Mouse (Mus musculus) limb, embryonic 14.5 days (tissue): ENCODE data around the gene Usp16. TPM values are rescaled to one million over a fixed set of nuclear protein-coding genes. Genes with fewer than 3 reads are reported as not detected.
A peak's percentile ranks its signal among the peaks of the same experiment; 100 is the strongest.

Experiments
- ATAC-seq: fragments of 200-750 bp; cut with Nextera tagmentation; 2 replicates; pipeline ENCODE4 v1.8.0; 2017; ENCODE audit warnings: low read depth, moderate number of reproducible peaks, moderate TSS enrichment; ENCODE audit not compliant: low FRiP score
- DNase-seq: peaks from one replicate; pipeline ENCODE4 v3.0.0-alpha.2; 2015; ENCODE audit warnings: low spot score
- H3K27ac ChIP-seq: fragments of 300-500 bp; sonication (generic); replicated peaks from 2 replicates; pipeline ENCODE4 v1.5.1; 2014; ENCODE audit warnings: low read depth, mild to moderate bottlenecking, low read length, moderate library complexity, mixed read lengths
- H3K27me3 ChIP-seq: fragments of 300-500 bp; sonication (generic); 2 replicates; pipeline ENCODE4 v1.6.1; 2014; ENCODE audit warnings: low read length, mixed read lengths; ENCODE audit not compliant: control insufficient read depth, insufficient read depth
- H3K36me3 ChIP-seq: fragments of 300-500 bp; sonication (generic); 2 replicates; pipeline ENCODE4 v1.6.1; 2014; ENCODE audit warnings: mild to moderate bottlenecking, low read length, moderate library complexity, mixed read lengths; ENCODE audit not compliant: control insufficient read depth, insufficient read depth
- H3K4me1 ChIP-seq: fragments of 300-500 bp; sonication (generic); 2 replicates; pipeline ENCODE4 v1.6.1; 2014; ENCODE audit warnings: antibody characterized with exemption, low read length, mixed read lengths; ENCODE audit not compliant: control insufficient read depth, insufficient read depth
- H3K4me2 ChIP-seq: fragments of 300-500 bp; sonication (generic); replicated peaks from 2 replicates; pipeline ENCODE4 v1.6.1; 2014; ENCODE audit warnings: low read depth, mild to moderate bottlenecking, low read length, moderate library complexity; ENCODE audit not compliant: severe bottlenecking
- H3K4me3 ChIP-seq: fragments of 300-500 bp; sonication (generic); replicated peaks from 2 replicates; pipeline ENCODE4 v1.5.1; 2014; ENCODE audit warnings: low read length
- H3K9ac ChIP-seq: fragments of 300-500 bp; sonication (generic); 2 replicates; pipeline ENCODE4 v1.6.1; 2014; ENCODE audit warnings: mild to moderate bottlenecking, low read depth, low read length, moderate library complexity; ENCODE audit not compliant: severe bottlenecking
- H3K9me3 ChIP-seq: fragments of 300-500 bp; sonication (generic); 2 replicates; pipeline ENCODE4 v1.6.1; 2016; ENCODE audit warnings: low read length; ENCODE audit not compliant: control insufficient read depth
- POLR2A ChIP-seq: fragments of 200-500 bp; IDR thresholded peaks from 2 replicates; pipeline ENCODE4 v1.8.0; 2012; ENCODE audit warnings: inconsistent platforms, mild to moderate bottlenecking, moderate library complexity, borderline replicate concordance; ENCODE audit not compliant: insufficient read depth, insufficient read length; ENCODE audit errors: extremely low read depth
- WGBS: fragments of 180-500 bp; shearing (Covaris S2); extraction: QIAGEN DNeasy Blood & Tissue Kit; methylation state at CpG from one replicate; pipeline ENCODE4 v1.1.7; 2014; 5-methylcytosine and 5-hydroxymethylcytosine counted together
- polyA plus RNA-seq, 2 experiments: library from polyadenylated mRNA; depleted of rRNA in 1 of 2; stranded (reverse) in 1 of 2; unstranded in 1 of 2; fragments of >200 nt; fragmentation: Nextera tagmentation in 1 of 2; extraction: Ambion mirVana in 1 of 2; gene quantifications; 2 replicates each; pipeline versions ENCODE4 v1.2.1 to v1.2.3; 2012 to 2014

Gene Usp16
- polyA plus RNA-seq, 2 experiments, result 58.9 to 63.4 TPM

DNA sequence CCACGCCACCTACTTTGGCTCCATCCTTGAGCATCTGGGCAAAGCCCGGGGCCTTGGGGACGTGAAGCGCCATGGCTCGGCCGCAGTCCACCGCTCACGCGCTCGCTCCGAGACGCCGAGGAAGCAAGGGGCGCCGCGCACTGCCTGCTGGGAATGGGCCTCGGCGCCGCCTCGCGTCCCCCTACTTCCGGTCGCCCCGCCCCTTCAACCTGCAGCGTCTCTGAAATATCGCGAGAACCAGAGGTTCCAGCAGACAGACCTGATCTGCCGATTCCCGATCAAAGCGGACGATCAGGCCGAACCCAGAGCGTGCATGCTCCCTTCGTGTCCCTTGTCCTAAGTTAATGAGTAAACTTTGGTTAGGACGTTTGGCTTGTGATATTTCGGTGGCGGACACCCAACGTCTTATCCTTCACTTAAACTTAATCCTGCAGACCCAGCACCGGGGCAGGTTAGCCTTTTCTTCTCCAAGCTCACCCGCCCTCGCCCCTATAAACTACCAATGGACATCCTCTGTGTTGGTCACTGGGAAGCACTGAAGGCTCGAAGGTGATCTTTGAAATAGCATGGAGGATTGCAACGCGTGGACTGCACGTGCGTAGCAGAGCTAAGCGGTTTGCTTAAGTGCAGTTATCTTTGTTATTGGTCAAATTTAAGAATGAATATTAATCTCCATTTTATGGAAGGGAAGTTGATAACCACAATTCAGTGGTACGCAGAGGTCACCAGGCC lies 41.4 kb downstream of the Usp16 start, which contains the start of gene Cct8:
Gene Cct8, minus strand, starts transcription at position 158 of the 732 bp plus-strand sequence.
- H3K36me3 ChIP-seq, result peaks cover 22% of the 10 kb centered on the region
- peak within 1 kb of the TSS; percentile 84 for H3K4me2 ChIP-seq
- H3K4me3 ChIP-seq, result peak within 1 kb of the TSS; percentile 97
- peak within 1 kb of the TSS; percentile 81 for H3K27ac ChIP-seq
- TF ChIP-seq POLR2A, result peak; percentile 69; the same call in 1 of the 2 replicates
- H3K9ac ChIP-seq, result peak within 1 kb of the TSS; percentile 96
- peak; percentile 97 for DNase-seq
- 1% methylated on average over 38 of the region's 48 CpGs for whole genome bisulfite sequencing
- peak; percentile 96 for ATAC-seq
- H3K9me3 ChIP-seq, result no peaks in the 10 kb centered on the region
- peaks cover 12% of the 10 kb centered on the region for H3K4me1 ChIP-seq
- no peaks in the 10 kb centered on the region for H3K27me3 ChIP-seq

DNA sequence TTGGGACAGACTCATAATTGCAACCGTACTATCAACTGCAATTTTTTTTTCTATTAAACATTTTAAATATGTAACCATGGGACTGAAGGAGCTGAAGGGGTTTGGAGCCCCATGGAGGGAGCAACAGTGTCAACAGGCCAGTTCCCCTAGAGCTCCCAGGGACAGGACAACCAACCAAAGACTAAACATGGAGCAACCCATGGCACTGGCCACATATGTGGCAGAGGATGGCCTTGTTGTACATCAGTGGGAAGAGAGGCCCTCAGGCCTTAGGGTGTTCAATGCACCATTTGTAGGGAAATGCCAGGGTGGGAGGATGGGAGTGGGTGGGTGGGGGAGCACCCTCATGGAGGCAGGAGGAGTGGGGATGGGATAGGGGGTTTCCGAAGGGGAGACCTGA lies 42.2 kb downstream of the Usp16 start:
- WGBS, result 86% methylated on average over 2 of the region's 2 CpGs
- no peak overlapping the region for H3K9ac ChIP-seq
- no peak for ATAC-seq

DNA sequence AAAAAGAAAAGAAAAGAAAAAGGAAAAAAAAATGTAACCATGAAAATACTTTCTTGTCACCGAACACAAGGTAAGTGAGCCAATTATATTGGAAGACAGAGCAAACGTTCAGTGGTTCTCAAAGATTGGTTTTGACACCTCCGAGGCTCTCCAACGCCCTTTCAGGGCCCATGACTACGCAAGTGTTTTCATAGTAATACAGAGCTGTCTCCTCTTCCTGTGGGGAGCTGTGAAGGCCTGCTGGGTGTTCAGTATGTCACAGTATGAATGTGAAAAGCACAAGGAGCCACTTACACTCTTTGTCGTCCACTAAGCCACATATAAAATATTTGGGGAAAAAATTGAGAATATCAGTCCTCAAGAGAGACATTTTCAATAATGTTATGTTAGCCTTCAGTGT lies 42.7 kb downstream of the Usp16 start:
- Histone ChIP-seq H3K27ac (no peak overlapping the region), H3K4me3 (no peak overlapping the region), H3K27me3 (no peaks in the 10 kb centered on the region), H3K9me3 (no peaks in the 10 kb centered on the region), H3K9ac (no peak overlapping the region), H3K4me1 (peaks cover 12% of the 10 kb centered on the region), H3K4me2 (no peak overlapping the region), H3K36me3 (peaks cover 9% of the 10 kb centered on the region)
- TF ChIP-seq POLR2A, result no peak
- DNase-seq (no peak), ATAC-seq (no peak)
- 83% methylated on average over 6 of the region's 6 CpGs for WGBS

More for the DNA sequence above, 42.2 kb downstream of the Usp16 start:
- Histone ChIP-seq H3K4me2 (peak overlapping the region; percentile 72), H3K9me3 (no peaks in the 10 kb centered on the region), H3K27ac (no peak overlapping the region), H3K4me3 (peak overlapping the region; percentile 97), H3K36me3 (peaks cover 14% of the 10 kb centered on the region), H3K4me1 (peaks cover 12% of the 10 kb centered on the region), H3K27me3 (no peaks in the 10 kb centered on the region)
- no peak for DNase-seq
- no peak for TF ChIP-seq POLR2A

DNA sequence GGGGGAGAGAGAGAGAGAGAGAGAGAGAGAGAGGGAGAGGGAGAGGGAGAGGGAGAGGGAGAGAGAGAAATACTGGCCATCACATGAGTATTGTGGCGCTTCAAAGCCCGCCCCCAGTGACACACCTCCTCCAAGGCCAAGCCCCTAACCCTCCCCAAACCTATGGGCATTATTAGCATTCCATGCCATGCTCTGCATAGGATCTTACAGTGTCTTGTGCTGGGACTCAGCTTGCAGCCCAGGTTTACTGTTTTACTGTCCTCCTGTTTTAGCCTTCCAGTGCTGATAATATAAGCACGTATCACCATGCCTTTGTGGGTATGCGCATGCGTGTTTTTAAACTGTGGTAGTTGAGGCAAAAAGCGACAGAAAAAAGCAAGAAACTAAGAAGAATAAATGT lies 45.1 kb downstream of the Usp16 start:
- Histone ChIP-seq H3K4me3 (no peak overlapping the region), H3K4me2 (no peak overlapping the region), H3K9me3 (no peaks in the 10 kb centered on the region), H3K4me1 (peaks cover 7% of the 10 kb centered on the region), H3K27ac (no peak overlapping the region), H3K9ac (no peak overlapping the region), H3K36me3 (no peaks in the 10 kb centered on the region), H3K27me3 (no peaks in the 10 kb centered on the region)
- DNase-seq (no peak), ATAC-seq (no peak)
- no peak for TF ChIP-seq POLR2A
- WGBS, result 73% methylated on average over 6 of the region's 6 CpGs

DNA sequence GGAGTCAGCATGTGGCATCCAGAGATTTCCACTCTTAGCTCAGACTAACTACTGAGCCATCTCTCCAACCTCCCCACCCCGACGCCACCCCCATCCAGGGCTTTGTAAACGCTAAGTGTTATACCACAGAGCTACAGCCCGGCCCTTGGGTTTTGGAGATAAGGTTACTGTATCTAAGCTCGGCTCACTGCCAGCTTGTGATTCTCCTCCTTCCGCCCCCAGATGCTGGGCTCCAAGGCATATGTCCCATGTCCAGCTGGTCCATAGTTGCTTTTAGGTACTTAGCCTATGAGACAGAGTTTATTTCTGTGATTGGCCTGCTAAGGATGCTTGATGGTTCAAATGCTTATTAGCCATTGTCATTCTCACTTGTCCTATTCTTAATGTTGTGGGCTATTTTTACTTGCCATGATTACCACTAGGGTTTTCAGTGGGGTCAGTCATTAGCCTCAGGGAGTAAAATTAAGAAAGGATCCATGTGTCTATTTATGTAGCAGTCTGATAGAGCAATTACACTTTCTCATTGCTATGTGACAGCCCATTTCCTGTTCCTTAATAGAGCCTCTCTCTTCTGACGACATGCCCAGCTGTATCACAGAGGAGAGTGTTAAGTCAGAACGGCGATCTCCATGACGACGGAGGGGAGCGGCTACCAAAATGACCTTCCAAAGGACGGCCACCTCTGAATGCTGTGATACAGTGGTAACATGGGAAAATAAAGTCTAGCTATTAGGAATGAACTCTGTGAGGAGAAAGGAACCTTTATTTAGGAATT lies 47.0 kb downstream of the Usp16 start:
- no peak overlapping the region for H3K4me3 ChIP-seq
- 59% methylated on average over 13 of the region's 13 CpGs for WGBS
- no peak overlapping the region for H3K27ac ChIP-seq
- no peak overlapping the region for H3K4me2 ChIP-seq
- H3K27me3 ChIP-seq, result no peaks in the 10 kb centered on the region
- H3K9ac ChIP-seq, result 0 out of 2 replicates have a peak overlapping the region, but pooled peaks have one; percentile 7
- 0 out of 2 replicates have a peak, but pooled peaks have one; percentile 24 for ATAC-seq
- peaks cover 3% of the 10 kb centered on the region for H3K4me1 ChIP-seq
- H3K9me3 ChIP-seq, result no peaks in the 10 kb centered on the region
- TF ChIP-seq POLR2A, result no peak
- peak; percentile 13 for DNase-seq
- no peaks in the 10 kb centered on the region for H3K36me3 ChIP-seq
